Mouse (Mus musculus) hindbrain, embryonic 12.5 days (tissue): Measurements from ENCODE around the gene Neurl4. TPM values are rescaled to one million over a fixed set of nuclear protein-coding genes. Genes with fewer than 3 reads are reported as not detected.

Source experiments
- ATAC-seq: fragments of 200-750 bp; cut with Nextera tagmentation; 2 replicates; pipeline ENCODE4 v1.8.0; 2017; ENCODE audit warnings: moderate TSS enrichment; ENCODE audit not compliant: low FRiP score
- H3K27ac ChIP-seq: fragments of 300-500 bp; sonication (generic); 2 replicates; pipeline ENCODE4 v1.5.1; 2016; ENCODE audit warnings: mild to moderate bottlenecking
- H3K27me3 ChIP-seq: fragments of 300-500 bp; sonication (generic); 2 replicates; pipeline ENCODE4 v1.6.1; 2016; ENCODE audit warnings: mild to moderate bottlenecking
- H3K36me3 ChIP-seq: fragments of 300-500 bp; sonication (generic); 2 replicates; pipeline ENCODE4 v1.6.1; 2016; ENCODE audit warnings: mild to moderate bottlenecking
- H3K4me1 ChIP-seq: fragments of 300-500 bp; sonication (generic); 2 replicates; pipeline ENCODE4 v1.6.1; 2016
- H3K4me2 ChIP-seq: fragments of 300-500 bp; sonication (generic); replicated peaks from 2 replicates; pipeline ENCODE4 v1.6.1; 2016; ENCODE audit warnings: mild to moderate bottlenecking
- H3K4me3 ChIP-seq: fragments of 300-500 bp; sonication (generic); 2 replicates; pipeline ENCODE4 v1.5.1; 2016; ENCODE audit warnings: mild to moderate bottlenecking
- H3K9ac ChIP-seq: fragments of 300-500 bp; sonication (generic); 2 replicates; pipeline ENCODE4 v1.6.1; 2016; ENCODE audit warnings: mild to moderate bottlenecking, moderate library complexity
- H3K9me3 ChIP-seq: fragments of 300-500 bp; sonication (generic); replicated peaks from 2 replicates; pipeline ENCODE4 v1.6.1; 2016; ENCODE audit warnings: mild to moderate bottlenecking
- WGBS: fragments of 180-500 bp; shearing (Covaris S2); methylation state at CpG from one replicate; pipeline ENCODE4 v1.1.7; 2016; 5-methylcytosine and 5-hydroxymethylcytosine counted together
- microRNA-seq: library from miRNA; unstranded; fragments of <30 nt; microRNA quantifications from one replicate; pipeline ENCODE4, GENCODE M21; 2017
- polyA plus RNA-seq: library from polyadenylated mRNA; unstranded; fragments of >200 nt; fragmentation: Nextera tagmentation; extraction: Ambion mirVana; gene quantifications from 2 replicates; pipeline ENCODE4 v1.2.1, GENCODE M21; 2016

Neurl4 gene
- polyA plus RNA-seq, 1 experiment from 2014 or later, result 15.0 TPM

DNA sequence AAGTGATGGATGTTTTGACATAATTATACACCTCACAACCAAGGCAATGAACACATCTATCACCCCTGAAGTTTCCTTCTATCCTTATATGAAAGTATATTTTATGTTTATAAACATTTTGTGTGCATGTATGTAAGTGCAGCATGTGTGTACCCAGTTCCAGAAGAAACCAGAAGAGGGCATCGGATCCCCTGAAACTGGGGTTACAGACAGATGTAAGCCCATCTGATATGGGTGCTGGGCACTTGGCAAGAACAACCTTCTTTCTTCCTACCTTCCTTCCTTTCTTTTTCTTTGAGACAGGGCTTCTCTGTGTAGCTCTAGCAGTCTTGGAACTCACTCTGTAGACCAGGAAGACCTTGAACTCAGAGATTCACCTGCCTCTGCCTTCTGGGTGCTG, 55.3 kb downstream of the Neurl4 start:
- 81% methylated on average over 1 of the region's 1 CpGs for WGBS

GRCm38 (mm10) chr11:69960616-69961015, 59.7 kb downstream of the Neurl4 start:
- H3K36me3 ChIP-seq, result no peaks in the 10 kb centered on the region
- no peaks in the 10 kb centered on the region for H3K9me3 ChIP-seq
- H3K9ac ChIP-seq, result no peak overlapping the region
- no peak overlapping the region for H3K27ac ChIP-seq
- H3K4me3 ChIP-seq, result no peak overlapping the region
- WGBS, result 22% methylated on average over 5 of the region's 5 CpGs
- no peak overlapping the region for H3K4me2 ChIP-seq
- ATAC-seq, result no peak
- H3K4me1 ChIP-seq, result peaks cover 3% of the 10 kb centered on the region; the same call in 1 of the 2 replicates
- H3K27me3 ChIP-seq, result peaks cover 60% of the 10 kb centered on the region

More for the DNA sequence above, 55.3 kb downstream of the Neurl4 start:
- H3K36me3 ChIP-seq, result no peaks in the 10 kb centered on the region
- H3K27me3 ChIP-seq, result peaks cover 29% of the 10 kb centered on the region
- H3K4me3 ChIP-seq, result no peak overlapping the region
- H3K9me3 ChIP-seq, result no peaks in the 10 kb centered on the region
- no peak for ATAC-seq
- H3K4me2 ChIP-seq, result no peak overlapping the region
- H3K9ac ChIP-seq, result no peak overlapping the region
- no peaks in the 10 kb centered on the region for H3K4me1 ChIP-seq
- H3K27ac ChIP-seq, result no peak overlapping the region

DNA sequence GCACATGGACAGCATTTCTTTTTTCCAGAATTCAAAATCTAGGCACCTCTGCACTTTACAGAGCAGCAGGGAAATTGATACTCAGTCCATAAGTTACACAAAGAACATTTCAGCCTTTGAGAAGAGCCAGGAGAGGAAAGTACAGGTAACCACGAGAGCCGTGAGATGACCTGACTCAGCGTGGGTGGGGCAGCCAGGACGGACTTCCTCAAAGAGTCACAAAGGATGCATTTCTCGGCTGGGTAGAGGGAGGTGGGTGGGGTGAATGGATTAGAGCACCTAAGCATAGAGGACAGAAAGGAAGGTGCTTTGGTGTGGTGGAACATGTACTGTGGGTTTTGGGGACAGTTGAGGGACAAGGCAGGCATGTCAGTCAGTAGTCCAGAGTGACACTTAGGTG, 61.0 kb downstream of the Neurl4 start:
- no peak overlapping the region for H3K9ac ChIP-seq
- no peak for ATAC-seq
- no peak overlapping the region for H3K27ac ChIP-seq
- H3K4me2 ChIP-seq, result no peak overlapping the region
- H3K27me3 ChIP-seq, result peaks cover 73% of the 10 kb centered on the region
- H3K4me3 ChIP-seq, result no peak overlapping the region
- H3K36me3 ChIP-seq, result no peaks in the 10 kb centered on the region
- H3K9me3 ChIP-seq, result no peaks in the 10 kb centered on the region
- H3K4me1 ChIP-seq, result peaks cover 11% of the 10 kb centered on the region
- 49% methylated on average over 5 of the region's 5 CpGs for WGBS

Small RNA genes lying within 50 kb of the gene (microRNA-seq; reads per million reads assigned to microRNA genes)
- not detected for gene Mir6924

Other genes with a start within 250 kb of the Neurl4 start
- gene Sox15, start 245.8 kb upstream of the Neurl4 start, polyA plus RNA-seq, result 0.26 TPM in 1 of 2 replicates, not detected in the other
- 68.0 and 69.1 TPM in 2 replicates for gene Mpdu1, start 238.4 kb upstream of the Neurl4 start, polyA plus RNA-seq
- gene Cd68, start 234.9 kb upstream of the Neurl4 start, polyA plus RNA-seq, result 6.9 and 8.2 TPM in 2 replicates
- gene Eif4a1, start 228.6 kb upstream of the Neurl4 start, polyA plus RNA-seq, result 555 and 589 TPM in 2 replicates
- 105 and 106 TPM in 2 replicates for gene Senp3, start 219.0 kb upstream of the Neurl4 start, polyA plus RNA-seq
- gene Tnfsf13, start 215.3 kb upstream of the Neurl4 start, polyA plus RNA-seq, result 0.42 and 0.49 TPM in 2 replicates
- 3.1 and 3.4 TPM in 2 replicates for gene Tnfsf12, start 205.2 kb upstream of the Neurl4 start, polyA plus RNA-seq
- 0.80 and 1.9 TPM in 2 replicates for gene Tnfsfm13, start 205.0 kb upstream of the Neurl4 start, polyA plus RNA-seq
- 32.2 and 39.0 TPM in 2 replicates for gene Polr2a, start 142.4 kb upstream of the Neurl4 start, polyA plus RNA-seq
- gene Slc35g3, start 139.1 kb upstream of the Neurl4 start, polyA plus RNA-seq, result 0.40 and 0.61 TPM in 2 replicates
- 2.3 and 2.4 TPM in 2 replicates for gene Zbtb4, start 135.2 kb upstream of the Neurl4 start, polyA plus RNA-seq
- gene Chrnb1, start 105.1 kb upstream of the Neurl4 start, polyA plus RNA-seq, result 3.0 and 5.9 TPM in 2 replicates
- gene Fgf11, start 99.2 kb upstream of the Neurl4 start, polyA plus RNA-seq, result 3.7 and 4.2 TPM in 2 replicates
- gene Tmem102, start 95.4 kb upstream of the Neurl4 start, polyA plus RNA-seq, result 1.6 and 2.4 TPM in 2 replicates
- gene Gm39566, start 85.8 kb upstream of the Neurl4 start, polyA plus RNA-seq, result not detected in 2 replicates
- gene Spem2, start 82.6 kb upstream of the Neurl4 start, polyA plus RNA-seq, result 0.14 TPM in 1 of 2 replicates, not detected in the other
- 0.21 and 0.46 TPM in 2 replicates for gene Spem1, start 78.9 kb upstream of the Neurl4 start, polyA plus RNA-seq
- 14.7 and 14.9 TPM in 2 replicates for gene Nlgn2, start 63.3 kb upstream of the Neurl4 start, polyA plus RNA-seq
- gene Tmem256, start 62.6 kb upstream of the Neurl4 start, polyA plus RNA-seq, result 268 and 314 TPM in 2 replicates
- gene Plscr3, start 54.7 kb upstream of the Neurl4 start, polyA plus RNA-seq, result 74.9 and 87.3 TPM in 2 replicates
- gene Tnk1, start 42.3 kb upstream of the Neurl4 start, polyA plus RNA-seq, result 0.57 and 1.4 TPM in 2 replicates
- gene Tmem95, start 23.1 kb upstream of the Neurl4 start, polyA plus RNA-seq, result not detected in 2 replicates
- gene Kctd11, start 19.7 kb upstream of the Neurl4 start, polyA plus RNA-seq, result 2.9 and 3.2 TPM in 2 replicates
- gene Acap1, start 5.5 kb upstream of the Neurl4 start, polyA plus RNA-seq, result 0.86 and 0.92 TPM in 2 replicates
- 17.8 TPM in 2 replicates for gene 2810408A11Rik, start 85 bp upstream of the Neurl4 start, polyA plus RNA-seq
- gene Gps2, start 12.8 kb downstream of the Neurl4 start, polyA plus RNA-seq, result 84.7 and 90.1 TPM in 2 replicates
- gene Eif5a, start 20.9 kb downstream of the Neurl4 start, polyA plus RNA-seq, result 1,354 and 1,360 TPM in 2 replicates
- gene Ybx2, start 34.7 kb downstream of the Neurl4 start, polyA plus RNA-seq, result 5.5 and 9.0 TPM in 2 replicates
- gene Slc2a4, start 47.1 kb downstream of the Neurl4 start, polyA plus RNA-seq, result 9.6 and 12.9 TPM in 2 replicates
- gene Cldn7, start 63.7 kb downstream of the Neurl4 start, polyA plus RNA-seq, result 9.5 and 21.8 TPM in 2 replicates
- 22.4 and 26.1 TPM in 2 replicates for gene Ctdnep1, start 80.1 kb downstream of the Neurl4 start, polyA plus RNA-seq
- gene Elp5, start 81.4 kb downstream of the Neurl4 start, polyA plus RNA-seq, result 123 and 127 TPM in 2 replicates
- gene Gabarap, start 90.1 kb downstream of the Neurl4 start, polyA plus RNA-seq, result 598 and 607 TPM in 2 replicates
- 87.8 and 96.2 TPM in 2 replicates for gene Phf23, start 94.7 kb downstream of the Neurl4 start, polyA plus RNA-seq
- gene Dvl2, start 99.5 kb downstream of the Neurl4 start, polyA plus RNA-seq, result 45.9 and 46.4 TPM in 2 replicates
- gene Acadvl, start 114.3 kb downstream of the Neurl4 start, polyA plus RNA-seq, result 59.8 and 61.9 TPM in 2 replicates
- gene Dlg4, start 115.9 kb downstream of the Neurl4 start, polyA plus RNA-seq, result 23.0 and 28.5 TPM in 2 replicates
- 0.56 and 0.89 TPM in 2 replicates for gene Asgr1, start 153.0 kb downstream of the Neurl4 start, polyA plus RNA-seq
- gene Asgr2, start 191.6 kb downstream of the Neurl4 start, polyA plus RNA-seq, result not detected in 2 replicates
- 0.50 and 0.77 TPM in 2 replicates for gene Mgl2, start 229.3 kb downstream of the Neurl4 start, polyA plus RNA-seq